Mouse (Mus musculus) bone marrow macrophage, adult 2 months (primary cell): ENCODE results near the gene Atg7. TPM values are rescaled to one million over a fixed set of nuclear protein-coding genes. Genes with fewer than 3 reads are reported as not detected.

Experiments
- H3K27ac ChIP-seq: 2 replicates; pipeline ENCODE4 v1.5.1; 2012; ENCODE audit warnings: low read depth, low read length; ENCODE audit not compliant: insufficient read depth
- H3K4me1 ChIP-seq: 2 replicates; pipeline ENCODE4 v1.6.1; 2012; ENCODE audit warnings: low read length; ENCODE audit not compliant: control insufficient read depth, insufficient read depth
- H3K4me3 ChIP-seq: 2 replicates; pipeline ENCODE4 v1.5.1; 2012; ENCODE audit warnings: mild to moderate bottlenecking, low read length, moderate library complexity; ENCODE audit not compliant: insufficient read depth
- CTCF ChIP-seq: IDR thresholded peaks from 2 replicates; pipeline ENCODE4 v1.5.1; 2012; ENCODE audit warnings: low read depth, mild to moderate bottlenecking, low read length, moderate library complexity
- POLR2A ChIP-seq: IDR thresholded peaks from 2 replicates; pipeline ENCODE4 v1.6.1; 2012; ENCODE audit warnings: mild to moderate bottlenecking, low read depth, low read length, borderline replicate concordance
- polyA plus RNA-seq: library from polyadenylated mRNA; stranded (reverse); fragments of >200 nt; gene quantifications from 2 replicates; pipeline ENCODE4 v1.2.4, GENCODE M21; 2012; ENCODE audit not compliant: missing spikeins, insufficient read depth, insufficient read length

Gene Atg7
- polyA plus RNA-seq, 1 experiment = 53.2 TPM

DNA sequence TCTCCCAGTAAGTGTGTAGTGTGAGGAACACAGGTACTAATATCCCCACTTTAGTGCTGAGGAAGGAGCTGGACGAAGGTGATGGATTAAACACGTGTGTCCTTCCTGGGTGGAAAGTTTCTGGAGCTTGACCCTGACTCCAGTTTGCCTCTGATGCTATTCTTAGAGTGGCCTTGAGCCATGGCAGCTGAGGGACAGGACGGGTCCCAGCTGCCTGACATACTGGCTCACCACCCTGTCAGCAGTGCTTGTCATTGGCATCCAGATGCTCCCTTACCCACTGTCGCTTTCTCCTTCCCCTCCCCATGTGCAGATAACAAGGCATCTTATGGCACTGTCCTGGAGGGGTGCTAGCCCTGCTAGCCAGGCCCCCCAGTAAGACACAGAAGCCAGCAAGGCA, 196.0 kb downstream of the Atg7 start:
- Histone ChIP-seq H3K4me1 (peaks cover 40% of the 10 kb centered on the region), H3K27ac (no peak overlapping the region), H3K4me3 (no peak overlapping the region)
- no peak for TF ChIP-seq CTCF
- no peak for TF ChIP-seq POLR2A

GRCm38 (mm10) chr6:114840012-114840411, 197.1 kb downstream of the Atg7 start:
- H3K4me1 ChIP-seq = peaks cover 29% of the 10 kb centered on the region

GRCm38 (mm10) chr6:114842131-114842530, 199.2 kb downstream of the Atg7 start:
- Histone ChIP-seq H3K4me1 (peaks cover 25% of the 10 kb centered on the region), H3K27ac (no peak overlapping the region), H3K4me3 (no peak overlapping the region)
- TF ChIP-seq CTCF = no peak
- no peak for TF ChIP-seq POLR2A

More at GRCm38 (mm10) chr6:114840012-114840411, 197.1 kb downstream of the Atg7 start:
- Histone ChIP-seq H3K4me3 (no peak overlapping the region), H3K27ac (no peak overlapping the region)
- TF ChIP-seq POLR2A = no peak
- TF ChIP-seq CTCF = no peak

GRCm38 (mm10) chr6:114842863-114843262, 200.0 kb downstream of the Atg7 start:
- H3K4me1 ChIP-seq = peaks cover 23% of the 10 kb centered on the region
- no peak overlapping the region for H3K27ac ChIP-seq
- no peak overlapping the region for H3K4me3 ChIP-seq
- no peak for TF ChIP-seq CTCF
- no peak for TF ChIP-seq POLR2A

- no peak for TF ChIP-seq POLR2A
- TF ChIP-seq CTCF = no peak
- no peak overlapping the region for H3K4me3 ChIP-seq
- H3K4me1 ChIP-seq = peaks cover 13% of the 10 kb centered on the region
- H3K27ac ChIP-seq = no peak overlapping the region
Observed at GRCm38 (mm10) chr6:114846153-114846772, 203.4 kb downstream of the Atg7 start.

DNA sequence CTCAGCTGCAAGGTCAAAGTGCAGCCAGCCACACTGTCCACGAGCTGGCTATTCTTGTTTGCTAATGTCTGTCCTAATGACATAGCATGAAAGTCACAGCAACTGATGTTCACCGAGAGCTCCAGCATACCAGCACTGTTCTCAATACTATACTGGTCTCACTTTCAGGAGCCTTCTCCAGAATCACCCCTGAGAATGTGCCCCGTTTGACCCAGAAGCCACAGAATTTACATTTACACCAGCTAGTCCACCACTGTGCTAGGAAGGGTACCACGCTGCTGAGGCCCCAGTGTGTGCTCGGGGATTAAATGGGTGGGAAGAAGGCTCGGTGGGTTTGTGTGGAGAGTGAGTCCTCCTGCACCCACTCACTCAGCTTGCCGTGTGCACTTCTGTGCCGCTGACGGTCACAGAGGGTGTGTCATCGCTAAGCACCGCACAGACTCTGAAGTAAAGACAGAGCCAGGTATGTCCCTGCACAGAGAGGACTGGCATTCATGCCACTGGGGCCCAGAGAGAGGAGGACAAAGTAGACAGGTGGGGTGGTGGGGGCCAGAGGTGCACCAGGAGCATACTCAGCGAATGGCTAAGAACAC, 204.8 kb downstream of the Atg7 start:
- H3K4me3 ChIP-seq = no peak overlapping the region
- TF ChIP-seq POLR2A = no peak
- no peak for TF ChIP-seq CTCF
- peaks cover 5% of the 10 kb centered on the region for H3K4me1 ChIP-seq
- no peak overlapping the region for H3K27ac ChIP-seq

- Histone ChIP-seq H3K27ac (no peak overlapping the region), H3K4me1 (peaks cover 5% of the 10 kb centered on the region), H3K4me3 (no peak overlapping the region)
- TF ChIP-seq CTCF (no peak), POLR2A (no peak)
Observed at GRCm38 (mm10) chr6:114848761-114849160, 205.9 kb downstream of the Atg7 start.

- H3K4me1 ChIP-seq = peaks cover 9% of the 10 kb centered on the region
- TF ChIP-seq POLR2A = no peak
- no peak for TF ChIP-seq CTCF
Observed at GRCm38 (mm10) chr6:114849787-114850186, 206.9 kb downstream of the Atg7 start.

DNA sequence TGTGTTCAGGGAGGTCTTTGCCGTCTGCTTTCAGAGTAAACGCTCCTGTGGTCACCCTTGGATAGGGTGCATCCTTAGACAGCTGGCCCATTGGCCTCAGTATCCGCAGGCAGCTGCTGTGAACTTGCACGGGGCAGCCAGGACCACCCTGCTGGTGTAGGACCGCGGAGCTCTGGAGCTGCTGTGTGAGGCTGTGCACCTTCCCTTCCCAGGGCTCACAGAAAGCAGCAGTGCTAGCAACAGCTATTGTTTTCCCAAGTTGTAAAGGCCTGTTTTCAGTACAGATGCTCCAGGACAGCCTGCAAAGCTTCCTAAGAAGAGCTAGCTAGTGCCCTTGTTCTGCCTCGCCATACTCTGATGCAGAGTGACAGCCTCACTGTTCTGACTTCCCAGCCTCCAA, 208.8 kb downstream of the Atg7 start:
- Histone ChIP-seq H3K4me3 (no peak overlapping the region), H3K27ac (no peak overlapping the region), H3K4me1 (peaks cover 9% of the 10 kb centered on the region)
- TF ChIP-seq CTCF (no peak), POLR2A (no peak)

More at GRCm38 (mm10) chr6:114849787-114850186, 206.9 kb downstream of the Atg7 start:
- H3K27ac ChIP-seq = no peak overlapping the region
- H3K4me3 ChIP-seq = no peak overlapping the region

DNA sequence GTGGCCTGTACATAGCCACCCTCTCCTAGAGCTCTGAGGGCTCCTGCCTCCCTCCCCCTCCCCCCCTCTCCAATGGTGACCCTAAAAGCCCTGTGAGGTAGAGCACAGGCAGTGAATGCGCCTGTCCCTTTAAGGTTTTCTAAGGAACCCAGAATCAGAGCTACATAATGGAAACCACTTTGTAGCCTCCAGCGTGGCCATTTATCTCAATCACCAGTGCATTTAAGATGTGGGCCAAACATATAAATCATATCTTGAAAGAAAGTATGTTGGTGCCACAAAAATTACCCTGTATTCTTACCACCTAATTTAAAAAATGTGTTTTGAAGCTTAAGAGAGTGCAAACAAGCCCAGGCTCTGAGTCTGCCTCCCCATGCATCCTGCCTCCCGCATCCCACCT, 209.8 kb downstream of the Atg7 start:
- H3K4me3 ChIP-seq = no peak overlapping the region
- H3K4me1 ChIP-seq = peaks cover 9% of the 10 kb centered on the region
- H3K27ac ChIP-seq = no peak overlapping the region
- TF ChIP-seq POLR2A (no peak), CTCF (no peak)
